Mouse (Mus musculus): ENCODE measurements around the gene Ric1. TPM values are rescaled to one million over a fixed set of nuclear protein-coding genes. Genes with fewer than 3 reads are reported as not detected.

Ric1 gene
- polyA plus RNA-seq (2017; shearing (Covaris generic)): 10 to 100 TPM; 11.8 to 16.6 (median 13.1) TPM

DNA sequence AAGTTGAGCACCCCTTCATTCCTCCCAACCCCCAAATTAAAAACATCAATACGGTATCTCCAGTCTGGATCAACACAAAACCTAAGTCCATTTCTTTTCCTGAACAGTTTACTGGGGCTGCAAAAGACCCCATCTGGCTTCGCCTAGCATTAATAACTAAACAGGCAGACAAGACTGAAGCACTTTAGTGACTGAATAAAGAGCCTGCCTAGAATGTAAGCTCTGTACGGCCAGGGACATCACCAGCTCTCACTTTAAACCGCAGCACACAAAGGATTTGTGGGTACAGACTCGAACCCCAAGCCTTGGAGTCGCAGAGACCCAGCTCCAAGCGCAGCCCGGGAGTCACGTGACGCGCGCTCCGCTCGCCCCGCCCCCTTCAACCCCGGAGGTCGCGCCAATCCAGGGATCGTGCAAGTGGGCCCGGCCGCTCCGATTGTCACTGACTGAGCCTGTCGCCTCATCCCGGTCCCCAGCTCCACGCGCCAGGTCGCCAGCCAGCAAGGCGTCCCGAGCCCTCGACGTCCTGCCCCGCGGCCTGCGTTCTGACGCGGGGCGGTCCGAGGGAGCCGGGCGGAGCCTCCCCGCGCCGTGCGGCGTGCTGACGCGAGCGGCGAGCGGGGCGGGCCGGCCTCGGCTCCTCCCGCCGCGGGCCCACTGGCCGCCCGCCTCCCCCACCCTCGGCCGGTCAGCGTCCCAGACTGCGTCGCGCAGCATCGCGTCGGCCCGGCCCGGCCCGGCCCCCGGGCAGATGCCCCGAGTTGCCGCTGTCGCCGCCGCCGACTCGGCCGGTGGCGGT lies at the start of gene Ric1:
Gene Ric1 (plus strand): TSS at position 646 of the 799 bp plus-strand sequence.
- ATAC-seq: peak; percentile 68

DNA sequence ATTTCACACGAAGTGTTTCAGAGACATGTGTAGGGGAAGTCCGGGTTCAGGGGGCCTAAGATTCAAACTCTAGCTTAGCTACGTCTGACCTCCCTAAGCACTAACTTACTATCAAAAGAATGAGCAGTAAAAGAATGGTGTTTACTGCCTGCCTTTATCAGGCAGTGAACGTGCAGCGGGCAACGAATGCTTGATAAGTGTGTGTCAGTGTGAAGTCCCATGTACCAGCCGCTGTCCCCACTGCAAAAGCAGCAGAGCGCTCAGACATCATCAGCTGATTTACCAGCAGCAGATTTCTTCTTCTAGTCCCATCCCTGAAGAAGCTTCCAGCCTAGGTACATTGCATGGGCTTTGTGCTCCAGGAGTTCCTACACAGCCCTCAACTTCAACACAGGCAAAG lies 49.7 kb upstream of the Ric1 start:
- no peak for ATAC-seq

DNA sequence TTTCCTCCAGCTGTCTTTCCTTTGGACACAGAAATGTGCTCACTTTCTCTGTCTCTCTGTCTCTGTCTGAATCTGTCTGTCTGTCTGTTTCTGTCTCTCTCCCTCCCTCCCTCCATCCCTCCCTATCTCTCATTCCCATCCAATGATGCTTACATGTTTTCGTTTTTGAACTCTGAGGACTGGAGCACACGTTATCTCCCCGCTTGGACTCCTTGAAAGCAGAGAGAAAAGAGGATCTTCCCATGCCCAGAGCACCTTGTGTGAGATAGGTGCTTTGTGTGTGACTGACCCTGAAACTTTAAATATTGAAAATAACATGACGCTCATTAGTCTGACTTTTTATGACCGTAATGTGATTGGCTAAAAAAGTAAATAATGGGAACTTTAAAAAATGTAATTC lies 49.1 kb upstream of the Ric1 start:
- no peak for ATAC-seq

DNA sequence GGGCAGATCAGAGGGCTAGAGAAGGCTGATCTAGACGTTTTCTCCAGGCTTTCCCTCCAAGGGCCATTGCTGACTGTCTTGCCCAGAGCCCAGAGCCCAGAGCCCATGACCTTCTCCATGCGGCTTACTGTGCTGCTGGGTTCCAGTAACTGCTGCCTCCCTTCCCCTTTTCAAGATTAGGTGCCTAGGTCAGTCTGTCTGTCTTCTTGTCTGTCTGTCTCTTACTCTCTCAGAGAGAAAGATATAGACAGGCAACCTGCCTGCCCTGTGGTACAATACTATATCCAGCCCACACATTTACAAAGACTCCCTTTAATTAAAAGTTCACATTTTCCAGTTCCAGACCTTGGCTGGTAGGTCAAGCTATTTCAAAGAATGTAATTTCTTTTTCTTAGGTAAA lies 47.3 kb upstream of the Ric1 start:
- ATAC-seq: no peak

DNA sequence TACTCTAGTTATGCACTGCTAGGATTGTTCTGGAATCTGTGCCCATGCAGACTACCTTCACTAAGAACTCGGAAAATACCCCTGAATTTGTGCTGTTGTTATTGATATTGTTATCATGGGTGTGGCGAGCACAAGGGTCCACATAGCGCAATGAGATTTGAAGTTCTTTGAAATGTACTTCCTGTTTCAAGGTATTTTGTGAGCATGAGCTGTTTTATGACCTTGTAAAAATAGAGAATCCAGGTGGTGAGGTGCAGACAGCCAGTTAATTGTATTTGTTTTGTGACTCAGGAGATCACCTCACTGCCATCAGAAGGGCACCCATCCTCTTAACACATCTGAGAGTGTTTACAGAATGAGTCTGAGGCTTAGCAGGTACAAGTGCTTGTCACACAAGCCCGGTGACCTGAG lies 46.9 kb upstream of the Ric1 start:
- no peak for ATAC-seq

DNA sequence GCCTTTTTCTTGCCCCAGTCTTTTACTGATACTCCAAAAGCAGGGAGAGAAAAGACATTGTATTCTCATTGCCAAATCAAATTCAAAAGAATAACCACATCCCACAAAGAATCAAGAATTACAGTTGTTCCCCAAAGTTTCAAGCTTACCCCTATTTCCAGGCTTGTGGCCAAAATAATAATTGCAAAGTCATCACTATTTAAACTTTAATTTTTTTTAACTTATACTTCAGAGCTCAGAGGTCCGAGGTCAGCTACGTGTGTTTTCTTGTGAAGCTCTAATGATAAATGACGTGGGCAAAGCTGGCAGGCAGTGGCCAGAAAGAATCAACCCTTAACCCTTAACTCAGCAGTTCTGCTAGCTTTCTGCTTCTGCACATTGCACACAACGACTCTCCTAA lies 43.5 kb upstream of the Ric1 start:
- no peak for ATAC-seq

DNA sequence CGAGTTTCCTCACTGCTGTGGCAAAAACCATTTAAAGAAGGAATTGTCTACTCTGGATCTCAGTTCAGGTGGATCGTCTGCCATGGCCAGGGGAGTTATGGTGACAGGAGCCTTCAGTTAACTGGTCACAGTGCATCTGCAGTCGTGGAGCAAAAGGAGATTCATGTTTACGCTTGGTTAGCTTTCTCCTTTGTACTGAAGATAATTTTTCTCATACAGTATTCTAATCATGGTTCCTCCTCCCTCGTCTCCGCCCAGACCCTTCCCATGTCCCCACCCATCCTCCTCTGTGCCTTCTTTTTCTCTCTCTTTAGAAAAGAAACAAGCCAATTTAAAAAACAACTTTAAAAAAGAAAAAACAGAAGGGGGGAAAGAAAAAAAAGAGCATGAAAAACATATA lies 40.5 kb upstream of the Ric1 start:
- ATAC-seq: no peak

DNA sequence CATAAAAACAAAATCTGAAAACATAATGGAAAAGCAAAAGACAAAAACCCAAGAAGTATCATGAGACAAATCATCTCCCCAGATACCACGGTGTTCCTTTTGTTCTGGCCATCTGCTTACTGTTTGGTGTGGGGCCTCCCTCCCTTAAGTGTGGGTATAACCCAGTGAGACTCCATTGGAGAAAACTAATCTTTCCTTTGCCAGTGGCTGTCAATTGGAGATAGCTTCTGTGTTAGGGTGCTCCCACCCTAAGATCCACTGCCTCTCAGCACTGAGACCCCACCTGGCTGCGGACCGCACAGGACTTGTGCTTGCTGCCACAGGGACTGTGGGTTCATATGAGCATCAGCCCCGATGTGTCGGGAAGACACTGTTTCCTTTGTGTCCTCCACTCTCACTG lies 39.9 kb upstream of the Ric1 start:
- ATAC-seq: no peak

DNA sequence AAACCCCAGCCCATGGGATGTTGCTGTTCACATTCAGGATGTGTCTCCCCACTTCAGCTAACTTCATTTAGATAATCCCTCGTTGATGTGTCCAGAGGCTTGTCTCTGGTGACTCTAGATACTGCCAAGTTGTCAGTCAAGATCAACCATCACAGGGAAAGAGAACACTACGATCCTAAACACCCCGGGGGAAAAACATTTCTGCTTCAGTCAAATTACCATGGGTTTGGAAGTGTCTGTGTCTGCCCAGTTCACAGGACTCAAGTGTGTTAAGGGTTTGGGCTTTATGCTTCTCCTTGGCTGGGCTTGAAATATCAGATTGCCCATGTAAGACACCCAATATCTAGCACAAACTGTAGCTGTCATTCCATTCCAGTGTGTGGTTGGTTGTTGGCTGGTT lies 39.4 kb upstream of the Ric1 start:
- ATAC-seq: no peak

DNA sequence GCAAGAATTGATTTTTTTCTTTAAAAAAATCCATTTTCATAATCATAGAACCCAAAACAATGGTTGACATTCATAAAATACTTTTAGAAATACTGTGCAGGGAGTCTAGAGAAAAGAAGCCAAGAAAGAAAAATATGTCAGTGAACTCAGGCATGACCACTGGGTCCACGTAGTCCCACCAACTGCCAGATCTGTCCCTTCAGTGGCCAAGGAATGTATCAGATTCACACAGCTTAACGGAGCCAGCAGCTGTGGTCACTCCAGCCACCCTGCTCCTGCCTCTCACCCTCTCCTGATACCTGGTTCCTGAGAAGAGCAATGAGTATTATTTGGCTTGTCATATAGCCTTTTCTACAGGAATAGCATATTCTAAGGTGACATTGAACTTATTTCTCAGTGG lies 38.7 kb upstream of the Ric1 start:
- ATAC-seq: no peak

DNA sequence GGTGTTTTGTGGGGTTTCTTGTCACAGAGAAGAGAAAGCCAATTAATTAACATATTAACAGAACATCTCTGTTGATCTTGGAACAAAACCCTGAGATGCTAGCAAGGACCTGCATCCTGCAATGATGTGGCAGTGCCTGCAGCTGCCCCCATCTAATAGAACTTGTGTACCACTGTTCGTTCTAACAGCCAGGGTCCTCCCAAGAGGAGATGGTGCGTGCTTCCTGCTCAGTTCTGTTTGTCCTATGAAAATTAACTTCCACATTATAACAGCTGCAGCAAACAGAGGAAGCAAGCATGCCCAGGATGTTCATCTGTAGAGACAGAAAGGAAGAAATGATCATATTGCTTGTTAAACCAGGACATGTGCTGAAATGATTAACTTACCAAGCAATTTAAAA lies 37.5 kb upstream of the Ric1 start:
- ATAC-seq: no peak

DNA sequence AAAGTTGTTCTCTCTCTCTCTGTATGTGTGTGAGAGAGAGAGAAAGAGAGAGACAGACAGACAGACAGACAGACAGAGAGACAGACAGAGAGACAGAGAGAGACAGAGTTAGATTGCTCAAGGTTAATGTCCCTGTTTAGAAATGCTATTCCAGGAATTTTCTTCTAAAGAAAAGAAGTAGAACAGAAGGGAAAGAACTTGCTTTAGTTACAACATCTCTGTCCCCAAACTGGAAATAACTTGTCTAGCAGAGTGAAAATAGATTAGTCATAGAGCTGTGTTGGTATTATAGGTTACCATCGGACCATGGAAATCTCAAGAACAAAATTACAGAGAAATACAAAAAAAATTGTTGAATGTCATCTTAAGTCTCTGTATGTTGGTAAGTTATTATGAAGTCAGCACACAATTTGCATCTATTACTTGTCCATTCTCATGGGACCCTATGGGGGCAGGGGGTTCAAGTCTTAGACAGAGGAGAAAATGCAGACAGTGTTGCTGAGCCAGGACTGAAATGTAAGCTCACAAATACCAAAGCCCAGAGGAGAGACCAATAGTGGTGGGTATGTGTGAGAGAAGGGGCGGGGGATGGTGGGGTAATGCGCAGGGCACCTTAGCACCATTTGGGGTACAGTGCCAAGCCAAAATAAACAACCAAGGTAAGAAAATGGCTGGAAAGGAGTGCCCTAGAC lies 36.7 kb upstream of the Ric1 start:
- ATAC-seq: no peak

DNA sequence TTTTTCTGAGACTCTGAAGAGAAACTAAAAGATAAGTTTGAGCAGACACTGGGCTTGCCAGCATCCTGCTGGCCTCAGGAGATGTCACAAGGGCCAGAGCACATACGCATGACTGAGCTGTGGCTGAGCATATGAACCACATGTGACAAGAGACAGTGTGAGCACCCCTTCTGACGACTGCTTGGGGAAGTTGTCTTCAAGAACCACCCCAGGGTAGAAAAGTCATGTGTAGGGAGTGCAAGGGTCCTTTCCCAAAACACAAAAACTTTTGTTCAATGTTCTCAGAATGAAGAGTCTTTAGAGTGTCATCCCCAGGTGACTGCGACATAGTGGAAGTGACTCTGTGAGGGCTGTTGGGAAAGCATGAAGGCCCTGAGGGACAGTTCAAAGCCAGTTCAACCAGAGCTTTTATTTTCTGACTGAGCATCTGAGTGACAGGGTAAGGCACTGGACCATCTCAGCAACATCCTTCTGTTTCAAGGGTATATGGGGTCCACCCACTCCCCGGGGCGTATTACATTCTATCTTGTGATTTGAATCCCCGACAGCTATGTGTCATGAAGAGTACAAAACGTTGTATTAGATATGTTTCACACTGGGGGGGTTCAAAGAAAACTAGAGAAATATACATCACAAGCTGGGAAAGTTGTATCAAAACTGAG lies 35.4 kb upstream of the Ric1 start:
- ATAC-seq: no peak

DNA sequence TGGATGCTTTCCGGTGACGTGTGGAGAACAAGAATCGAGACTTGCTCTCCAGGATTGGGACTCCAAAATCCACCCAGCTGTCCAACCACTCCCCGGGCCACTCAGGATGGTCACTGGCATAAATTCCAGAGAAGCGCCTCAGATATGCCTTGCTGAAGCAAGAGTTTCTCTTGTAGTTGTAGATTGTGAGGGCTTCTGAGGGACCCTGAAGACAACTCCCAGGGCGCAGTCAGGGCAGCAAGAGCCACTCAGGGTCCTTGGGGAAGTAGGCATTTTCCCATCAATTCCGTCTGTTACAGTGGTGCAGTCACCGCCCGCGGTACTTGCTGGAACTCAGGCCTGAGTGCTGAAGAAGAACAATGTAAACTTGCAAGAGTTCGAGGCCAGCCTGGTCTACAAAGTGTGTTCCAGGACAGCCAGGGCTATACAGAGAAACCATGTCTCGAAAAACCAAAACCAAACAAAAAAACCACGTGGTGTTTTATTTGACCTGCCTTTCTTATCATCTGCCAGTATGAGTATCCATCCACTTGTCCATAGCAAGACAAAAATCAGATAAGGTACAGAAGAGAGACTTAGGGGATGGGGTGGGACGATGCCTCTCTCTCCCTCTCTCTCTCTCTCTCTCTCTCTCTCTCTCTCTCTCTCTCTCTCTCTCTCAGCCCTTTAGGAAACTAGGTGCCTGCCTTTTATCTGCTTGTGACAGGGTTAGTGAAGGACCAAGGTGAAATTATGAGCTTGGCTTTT lies 34.6 kb upstream of the Ric1 start:
- ATAC-seq: no peak

DNA sequence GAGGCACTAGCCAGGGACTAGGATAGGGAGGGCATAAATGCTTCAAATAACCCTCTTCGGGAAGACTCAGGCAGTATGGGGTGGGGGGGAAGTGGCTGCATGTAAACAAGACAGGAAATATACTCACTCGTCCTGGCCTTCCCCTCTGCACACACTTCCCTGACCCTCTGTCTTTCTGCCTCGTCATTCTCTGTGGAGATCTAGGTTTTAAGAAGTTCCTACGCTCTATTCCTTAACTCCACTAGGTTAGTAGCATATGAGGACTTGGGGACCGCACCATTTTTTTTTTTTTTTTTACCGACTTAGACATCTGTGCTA lies 34.0 kb upstream of the Ric1 start:
- ATAC-seq: no peak

DNA sequence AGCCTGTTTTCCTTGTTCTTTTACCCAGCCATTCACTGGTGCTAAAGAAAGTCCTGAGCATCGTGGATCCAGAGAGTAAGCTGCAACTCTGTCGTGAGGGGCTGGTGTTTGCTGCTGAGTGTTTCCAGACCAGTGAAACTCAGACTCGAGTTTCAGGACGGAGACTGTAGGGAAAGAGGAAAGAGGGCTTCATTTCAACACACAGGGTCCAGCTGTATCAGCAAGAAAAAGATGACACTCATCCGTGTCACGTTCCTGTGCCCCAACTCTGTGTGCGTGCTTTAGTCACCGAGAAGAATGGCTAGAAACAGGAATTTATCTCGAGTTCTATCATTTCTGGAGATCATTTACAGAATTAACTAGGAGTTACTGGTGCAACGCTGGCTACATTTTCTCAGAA lies 33.7 kb upstream of the Ric1 start:
- no peak for ATAC-seq

DNA sequence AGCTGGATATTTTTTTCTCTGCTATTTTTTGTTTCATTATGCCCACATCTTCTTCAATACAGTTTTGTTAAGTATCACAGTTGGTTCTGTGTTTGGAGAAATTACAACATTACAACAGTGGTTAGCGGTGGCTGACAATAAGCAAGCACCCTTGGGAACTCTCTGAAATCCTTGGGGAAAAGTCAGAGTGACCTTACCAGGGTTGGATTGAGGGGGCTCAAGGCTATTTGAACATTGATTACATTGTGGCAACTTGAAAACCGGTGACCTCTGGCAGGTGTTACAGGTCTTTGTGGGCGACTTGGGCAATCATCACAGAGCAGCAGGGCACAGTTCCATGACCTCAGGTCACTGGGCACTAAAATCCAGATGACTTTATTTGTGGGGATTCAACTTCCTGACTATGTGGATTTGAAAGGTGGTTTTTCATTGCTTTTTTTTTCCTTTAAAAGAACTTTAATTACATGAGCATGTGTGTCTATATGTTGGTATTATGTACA lies 32.2 kb upstream of the Ric1 start:
- no peak for ATAC-seq

DNA sequence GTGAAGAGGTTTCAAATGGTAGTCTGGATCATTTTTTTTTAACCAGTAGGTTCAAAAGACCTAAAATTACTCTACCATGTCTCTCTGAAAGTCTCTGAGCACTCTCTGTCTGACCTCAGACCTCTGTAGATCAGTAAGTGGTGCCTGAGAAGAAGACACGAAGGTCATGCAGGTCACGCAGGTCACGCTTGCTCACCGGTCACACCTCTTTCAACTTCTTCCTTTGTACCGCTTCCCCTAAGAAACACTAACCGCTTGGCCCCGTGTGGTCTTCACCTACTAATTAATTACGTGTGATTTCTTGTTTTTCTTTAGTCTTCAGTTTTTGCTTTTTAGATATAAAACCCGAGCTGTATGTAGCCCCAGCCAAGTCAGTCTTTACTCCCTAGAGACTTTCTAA lies 30.6 kb upstream of the Ric1 start:
- ATAC-seq: no peak

DNA sequence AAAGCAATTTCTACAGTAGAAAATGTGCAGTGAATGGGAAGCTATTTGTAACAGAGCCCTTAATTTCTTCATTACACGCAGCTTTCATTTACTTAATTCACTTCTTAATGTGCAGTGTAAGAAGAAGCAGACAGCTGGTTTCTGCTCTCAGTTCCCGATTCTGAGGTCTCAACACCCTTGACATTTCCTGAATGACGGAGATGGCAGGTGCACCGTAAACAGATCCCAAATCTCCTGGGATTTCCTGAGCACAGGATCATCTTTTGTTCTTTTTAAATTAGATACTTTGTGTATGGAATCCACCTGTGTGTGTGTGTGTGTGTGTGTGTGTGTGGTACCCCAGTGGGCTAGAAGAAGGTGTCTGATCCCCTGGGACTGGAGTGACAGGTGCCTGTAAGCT lies 27.6 kb upstream of the Ric1 start:
- ATAC-seq: no peak

DNA sequence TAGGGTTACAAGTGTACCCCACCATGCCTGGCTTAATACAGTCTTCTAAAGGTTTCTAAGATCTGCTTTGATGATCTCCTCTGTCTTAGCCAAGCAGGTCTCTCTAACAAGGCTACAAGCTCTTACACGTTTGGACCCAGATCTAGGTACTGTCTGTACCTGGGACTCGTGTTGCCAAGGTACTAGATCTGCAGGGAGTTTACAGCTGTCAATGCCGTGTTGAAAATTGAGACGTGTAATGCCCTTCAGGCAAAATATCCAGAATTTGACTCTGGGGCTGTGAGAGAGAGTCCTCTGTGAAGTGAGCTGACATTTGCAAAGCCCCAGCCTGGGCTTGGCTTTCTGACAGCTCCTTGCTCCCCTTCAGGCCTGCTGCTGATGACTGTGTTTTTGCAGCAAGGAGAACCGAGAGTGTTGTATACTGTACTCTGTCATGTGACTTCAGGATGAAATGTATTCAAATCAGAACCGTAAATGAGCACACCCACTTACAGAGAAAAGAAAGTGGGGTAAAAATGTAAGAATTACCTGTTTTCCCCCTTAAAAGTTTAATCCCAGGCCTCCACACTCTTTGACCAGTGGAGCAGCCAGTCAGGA lies 26.0 kb upstream of the Ric1 start:
- ATAC-seq: no peak

DNA sequence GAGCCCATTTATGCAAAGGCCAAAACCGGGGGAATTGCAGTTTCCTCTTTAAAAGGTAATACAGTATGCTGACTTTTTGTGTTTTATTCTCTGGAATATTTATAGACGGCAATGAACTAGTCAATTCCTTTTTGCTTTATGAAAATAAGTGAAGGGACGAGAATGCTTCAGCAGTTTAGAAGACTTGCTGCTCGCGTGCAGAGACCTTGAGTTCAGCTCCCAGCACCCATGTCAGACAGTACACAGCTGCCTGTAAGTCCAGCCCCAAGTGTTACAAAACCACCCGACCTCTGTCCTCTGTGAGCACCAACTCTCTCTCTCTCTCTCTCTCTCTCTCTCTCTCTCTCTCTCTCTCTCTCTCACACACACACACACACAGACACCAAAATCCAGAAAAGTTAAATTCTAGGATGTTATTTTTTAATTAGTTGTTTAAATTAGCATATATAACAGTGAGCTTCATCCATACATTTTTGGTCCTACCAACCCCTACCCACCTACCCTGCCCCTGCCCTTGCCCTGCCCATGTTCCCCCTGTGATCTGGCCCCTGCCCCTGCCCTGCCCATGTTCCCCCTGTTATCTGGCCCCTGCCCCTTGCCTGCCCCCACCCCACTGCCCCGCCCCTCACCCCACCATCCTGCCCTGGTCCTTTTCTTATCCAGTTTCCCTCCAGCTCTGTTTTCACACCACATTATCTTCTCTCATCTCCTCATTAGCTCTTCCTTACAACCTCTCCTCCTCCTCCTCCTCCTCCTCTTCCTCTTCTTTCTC lies 25.1 kb upstream of the Ric1 start:
- no peak for ATAC-seq

DNA sequence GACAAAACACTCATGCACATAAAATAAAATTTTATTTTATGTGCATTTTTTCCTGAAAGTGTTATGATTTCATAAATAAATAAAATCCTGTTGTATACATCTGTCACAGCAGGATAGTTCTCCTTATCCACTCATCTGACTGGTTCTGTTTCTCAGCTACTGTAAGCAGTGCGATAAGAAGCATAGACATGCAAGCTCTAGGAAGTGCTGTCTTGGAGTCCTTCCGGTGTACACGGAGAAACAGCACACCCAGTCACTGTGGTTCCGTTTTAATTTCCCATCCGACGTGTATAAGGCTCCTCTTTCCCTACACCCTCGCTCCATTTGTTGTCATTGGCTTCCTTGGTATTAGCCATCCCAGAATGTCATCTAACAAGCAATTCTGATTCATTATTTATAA lies 24.2 kb upstream of the Ric1 start:
- no peak for ATAC-seq

Data from inflammation-experienced regulatory T-cells, adult 6 months (primary cell).